Mouse (Mus musculus) gastrocnemius, adult 2 months (tissue): ENCODE measurements around the gene Aipl1. TPM values are rescaled to one million over a fixed set of nuclear protein-coding genes. Genes with fewer than 3 reads are reported as not detected.

Experiments used
- DNase-seq: peaks from one replicate; pipeline ENCODE4 v3.0.0; 2022
- H3K27ac ChIP-seq: fragments of 200-600 bp; 2 replicates; pipeline ENCODE4 v1.8.1; 2022; ENCODE audit warnings: mild to moderate bottlenecking
- H3K4me3 ChIP-seq: fragments of 200-600 bp; 2 replicates; pipeline ENCODE4 v1.8.1; 2022; ENCODE audit warnings: mild to moderate bottlenecking, moderate library complexity
- CTCF ChIP-seq: fragments of 200-600 bp; IDR thresholded peaks from 2 replicates; pipeline ENCODE4 v1.8.1; 2022; ENCODE audit warnings: antibody characterized with exemption, mild to moderate bottlenecking, moderate library complexity
- intact Hi-C: fragments of 180-260 bp; cut with DNase I; formaldehyde crosslinking; loops from one replicate; pipeline ENCODE4 v1.15.1; 2025
- total RNA-seq, 2 experiments: library from RNA; stranded (reverse); gene quantifications; 2 replicates each; pipeline ENCODE4 v1.2.3; 2021

Gene Aipl1
- total RNA-seq, 2 experiments from 2014 or later = not detected

DNA sequence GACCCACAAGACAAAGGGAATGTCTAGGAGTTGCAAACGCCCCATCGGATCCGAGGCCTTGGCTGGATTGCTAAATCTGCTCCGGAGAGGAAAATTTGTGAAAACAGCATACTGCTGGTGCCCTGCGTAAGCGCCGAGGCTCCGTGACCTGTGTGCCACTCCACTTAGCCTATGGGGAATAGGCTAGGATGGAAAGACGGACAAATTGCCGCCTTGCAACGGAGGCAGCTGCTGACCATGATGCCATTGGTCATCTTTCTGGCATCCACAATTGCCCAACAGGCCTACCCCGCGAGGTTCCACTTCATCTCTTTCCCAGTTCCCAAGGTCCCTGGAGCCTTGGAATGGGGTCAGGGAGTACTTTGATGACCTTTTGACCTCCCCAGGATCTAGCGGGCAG lies 5.3 kb upstream of the Aipl1 start:
- Histone ChIP-seq H3K4me3 (peak overlapping the region; percentile 72), H3K27ac (no peak overlapping the region)
- DNase-seq = no peak
- intact Hi-C loops = no loop called here
- no peak for TF ChIP-seq CTCF

DNA sequence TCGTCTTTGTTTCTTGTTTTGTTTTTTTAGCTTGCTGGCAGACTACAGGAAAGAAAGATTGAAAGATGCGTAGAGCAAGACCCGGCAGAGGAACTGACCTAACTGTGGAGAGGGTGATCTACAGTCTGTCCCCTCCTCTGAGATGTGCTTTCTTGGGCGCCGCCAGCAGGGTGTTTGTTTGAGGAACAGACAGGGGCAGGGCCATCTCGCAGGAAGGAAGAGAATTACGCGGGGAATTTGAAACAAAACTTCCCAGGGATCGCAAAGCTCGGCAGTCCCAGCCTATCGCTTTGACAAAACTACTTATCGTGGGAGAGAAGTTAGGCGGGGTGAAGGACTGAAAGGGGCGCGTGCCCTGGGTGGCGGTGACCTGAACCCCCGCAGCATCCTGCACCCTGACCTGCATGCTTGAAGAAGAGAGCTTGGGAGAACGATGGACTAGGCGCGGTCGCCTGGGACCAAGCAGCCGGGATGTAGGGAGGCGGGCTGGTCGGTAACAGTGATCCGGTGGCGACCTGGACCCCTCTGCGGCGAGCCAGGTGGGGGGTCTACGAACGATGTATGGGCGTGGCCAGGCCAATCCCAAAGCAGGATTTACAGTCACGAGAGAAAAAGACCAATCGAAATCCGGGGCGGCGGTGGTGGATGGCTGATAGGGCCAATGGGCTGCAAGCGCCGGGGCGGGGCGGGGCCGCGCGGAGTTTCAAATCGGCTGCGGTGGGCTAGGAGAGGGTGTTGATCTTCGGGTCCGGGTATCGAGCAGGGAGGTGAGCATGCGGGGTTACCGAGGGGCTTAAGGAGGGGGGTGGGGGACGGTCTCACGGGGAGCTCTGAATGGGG lies 4.7 kb upstream of the Aipl1 start, which contains the start of gene Pimreg:
Gene Pimreg (plus strand): TSS at position 265 of the 840 bp plus-strand sequence.
- Histone ChIP-seq H3K4me3 (peak within 1 kb of the TSS; percentile 72), H3K27ac (peak within 1 kb of the TSS; percentile 1; the same call in 1 of the 2 replicates)
- peak; percentile 84 for DNase-seq
- TF ChIP-seq CTCF = peak; percentile 26
- intact Hi-C loops = no loop called here

DNA sequence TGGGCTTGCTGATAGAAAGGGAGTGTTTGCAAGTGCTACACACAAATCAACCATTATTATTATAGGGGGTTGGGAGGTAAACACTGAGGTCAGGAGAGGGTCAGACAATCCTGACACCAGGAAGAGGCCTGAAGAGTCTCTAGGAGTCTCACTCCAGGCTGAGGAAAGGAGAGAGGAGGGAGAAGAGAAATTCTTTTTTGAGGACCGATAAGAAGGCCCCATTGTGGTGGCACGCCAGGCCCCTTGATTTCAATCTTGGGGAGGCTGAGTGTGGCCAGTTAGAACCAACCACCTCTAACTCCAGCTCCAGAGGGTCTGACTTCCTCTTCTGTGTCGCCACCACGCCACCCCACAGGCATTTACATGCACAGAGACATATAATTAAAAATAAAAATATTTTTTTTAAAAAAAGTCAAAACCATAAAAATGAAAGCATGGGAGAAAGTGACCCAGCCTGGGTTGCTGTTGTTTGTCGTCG lies 4.0 kb upstream of the Aipl1 start:
- DNase-seq = no peak
- TF ChIP-seq CTCF = no peak
- intact Hi-C loops = no loop called here
- Histone ChIP-seq H3K4me3 (peak overlapping the region; percentile 72), H3K27ac (peak overlapping the region; percentile 1; the same call in 1 of the 2 replicates)

DNA sequence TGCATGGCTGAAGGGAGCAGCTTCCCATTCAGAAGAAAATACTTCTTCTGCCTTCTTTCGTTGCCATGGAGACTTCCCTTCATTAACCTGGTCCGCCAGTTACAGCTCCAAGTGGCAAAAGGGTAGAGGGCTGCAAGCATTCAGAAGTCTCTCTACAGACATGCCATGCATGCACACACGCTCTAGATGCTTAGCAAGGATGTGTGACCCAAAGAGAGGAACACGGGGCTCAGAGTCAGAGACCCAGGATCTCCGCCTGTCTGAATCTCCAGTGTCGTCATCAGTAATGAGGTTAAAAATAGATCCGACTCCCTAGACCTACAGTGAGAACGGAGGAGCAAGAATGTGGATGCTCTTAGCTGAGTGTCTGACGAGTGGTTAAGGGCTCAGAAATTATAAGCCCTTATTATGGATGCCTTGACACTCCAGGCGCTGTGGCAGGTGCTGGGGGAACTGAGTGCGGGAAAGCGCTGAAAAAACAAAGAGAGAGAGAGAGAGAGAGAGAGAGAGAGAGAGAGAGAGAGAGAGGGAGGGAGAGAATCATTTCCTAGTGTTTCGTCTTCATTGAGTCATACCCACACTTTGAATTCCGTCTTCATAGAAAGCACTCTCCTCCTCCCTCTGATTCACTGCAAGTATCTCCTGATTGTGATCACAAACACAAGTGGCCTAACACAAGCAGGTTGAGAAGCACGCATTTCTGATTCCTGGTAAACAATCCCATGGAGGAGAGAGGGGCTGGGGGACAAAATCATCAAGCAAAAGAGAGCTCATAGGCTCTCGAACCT lies 2.5 kb upstream of the Aipl1 start:
- Histone ChIP-seq H3K4me3 (no peak overlapping the region), H3K27ac (no peak overlapping the region)
- no peak for TF ChIP-seq CTCF
- intact Hi-C loops = loop anchor here (5.0 kb wide), 1 partner anchor 702 kb away; no protein-coding TSS in a partner anchor
- DNase-seq = no peak

DNA sequence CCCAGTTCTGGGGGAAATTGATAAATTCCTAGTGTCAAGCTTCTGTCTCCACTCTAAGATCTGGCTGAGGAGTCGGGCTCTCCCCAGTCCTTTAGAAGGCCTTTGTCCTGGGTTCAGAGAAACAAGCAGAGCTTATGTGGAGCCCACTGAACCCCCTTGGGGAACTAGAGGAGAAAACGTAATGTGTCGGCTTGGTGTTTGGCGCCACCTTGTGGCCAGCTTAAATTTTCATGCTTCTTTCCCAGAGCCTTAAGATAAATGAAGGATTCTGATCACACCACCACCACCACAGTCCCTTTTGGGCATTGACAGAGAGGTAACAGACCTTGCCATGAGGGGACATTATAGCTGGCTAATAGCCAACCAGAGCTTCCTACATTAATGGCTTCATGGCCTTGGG lies 687 bp upstream of the Aipl1 start:
- intact Hi-C loops = loop anchor here (5.0 kb wide), 1 partner anchor 701 kb away; no protein-coding TSS in a partner anchor
- peak; percentile 89 for TF ChIP-seq CTCF
- Histone ChIP-seq H3K27ac (no peak overlapping the region), H3K4me3 (no peak overlapping the region)
- DNase-seq = peak; percentile 69

GRCm38 (mm10) chr11:72032589-72032988 lies 4.7 kb downstream of the Aipl1 start:
- H3K27ac ChIP-seq = no peak overlapping the region
- intact Hi-C loops = no loop called here
- H3K4me3 ChIP-seq = no peak overlapping the region
- DNase-seq = no peak
- TF ChIP-seq CTCF = no peak

DNA sequence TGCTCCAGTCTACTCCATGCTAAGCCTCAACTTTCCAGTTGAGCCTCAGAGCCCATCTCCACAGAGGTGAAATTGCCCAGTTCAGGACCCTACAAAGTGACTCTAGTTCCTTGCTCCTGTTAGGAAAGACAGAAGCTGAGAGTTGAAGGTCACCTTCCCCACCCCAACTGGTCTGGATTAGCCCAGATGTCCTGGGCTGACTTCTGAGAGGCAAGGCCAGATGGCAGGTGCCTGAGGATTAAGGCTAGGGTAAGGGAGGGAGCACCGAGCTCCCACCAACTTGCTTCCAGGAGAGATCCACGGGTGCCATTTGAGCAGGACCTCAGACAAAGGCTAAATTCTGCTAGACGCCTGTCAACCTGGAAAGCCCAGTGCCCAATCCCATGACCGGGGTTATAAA lies 5.2 kb downstream of the Aipl1 start:
- TF ChIP-seq CTCF = no peak
- DNase-seq = no peak
- intact Hi-C loops = no loop called here
- Histone ChIP-seq H3K4me3 (no peak overlapping the region), H3K27ac (no peak overlapping the region)

DNA sequence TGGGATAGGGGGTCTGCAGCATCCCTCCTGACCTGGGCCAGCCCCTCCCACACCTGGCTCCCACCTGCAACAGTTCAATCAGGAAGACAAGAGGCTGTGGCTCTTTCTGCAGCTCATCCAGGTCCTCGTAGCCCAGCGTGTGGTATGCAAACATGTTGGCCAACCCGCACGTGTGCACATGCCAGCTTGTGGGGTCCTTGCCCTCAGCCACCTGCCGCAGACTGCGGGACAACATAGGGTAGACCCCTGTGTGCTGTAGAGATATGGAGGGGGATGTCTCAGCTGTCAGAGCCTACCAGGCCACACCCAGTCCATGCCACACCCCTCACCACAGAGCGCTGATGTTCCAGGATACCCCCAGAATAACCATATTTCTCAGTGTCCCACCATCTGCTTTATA lies 6.0 kb downstream of the Aipl1 start:
- H3K27ac ChIP-seq = no peak overlapping the region
- intact Hi-C loops = no loop called here
- no peak for TF ChIP-seq CTCF

GRCm38 (mm10) chr11:72029143-72029542 lies 8.2 kb downstream of the Aipl1 start:
- peak; percentile 63 for DNase-seq
- peak; percentile 54 for TF ChIP-seq CTCF
- Histone ChIP-seq H3K27ac (no peak overlapping the region), H3K4me3 (peak overlapping the region; percentile 39)
- intact Hi-C loops = loop anchor here (10.0 kb wide), 1 partner anchor 354 kb away; no protein-coding TSS in a partner anchor

More for the DNA sequence above, 6.0 kb downstream of the Aipl1 start:
- H3K4me3 ChIP-seq = no peak overlapping the region
- DNase-seq = no peak

GRCm38 (mm10) chr11:72027836-72028235 lies 9.5 kb downstream of the Aipl1 start:
- no peak overlapping the region for H3K27ac ChIP-seq
- intact Hi-C loops = loop anchor here (10.0 kb wide), 1 partner anchor 353 kb away; no protein-coding TSS in a partner anchor

GRCm38 (mm10) chr11:72026516-72026915 lies 10.8 kb downstream of the Aipl1 start:
- Histone ChIP-seq H3K4me3 (no peak overlapping the region), H3K27ac (no peak overlapping the region)
- DNase-seq = no peak
- no peak for TF ChIP-seq CTCF
- intact Hi-C loops = loop anchor here (10.0 kb wide), 1 partner anchor 352 kb away; no protein-coding TSS in a partner anchor

More at GRCm38 (mm10) chr11:72027836-72028235, 9.5 kb downstream of the Aipl1 start:
- no peak for DNase-seq
- no peak for TF ChIP-seq CTCF
- no peak overlapping the region for H3K4me3 ChIP-seq

DNA sequence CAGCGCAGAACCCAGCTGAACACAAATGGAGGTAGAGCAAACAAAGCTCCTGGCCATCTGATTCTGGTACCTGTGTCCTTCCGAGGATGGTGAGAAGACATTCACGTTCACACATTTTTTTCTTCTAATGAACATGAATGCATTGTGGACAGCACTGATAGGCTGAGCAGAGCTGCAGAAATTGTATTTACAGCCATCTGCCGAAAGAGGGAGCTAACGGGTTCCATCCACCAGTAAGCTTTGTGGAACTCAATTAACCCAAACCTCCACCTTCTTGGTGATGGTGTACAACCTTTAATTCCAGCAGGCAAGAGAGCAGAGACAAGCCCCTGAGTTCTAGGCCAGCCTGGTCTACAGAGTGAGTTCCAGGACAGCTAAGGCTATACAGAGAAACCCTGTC lies 11.5 kb downstream of the Aipl1 start:
- intact Hi-C loops = loop anchor here (10.0 kb wide), 1 partner anchor 351 kb away; no protein-coding TSS in a partner anchor
- Histone ChIP-seq H3K27ac (no peak overlapping the region), H3K4me3 (no peak overlapping the region)
- peak; percentile 54 for TF ChIP-seq CTCF
- no peak for DNase-seq
